Mouse (Mus musculus) hindbrain, embryonic 11.5 days (tissue): ENCODE data around the gene Ttc14. TPM values are rescaled to one million over a fixed set of nuclear protein-coding genes. Genes with fewer than 3 reads are reported as not detected.

Source experiments
- ATAC-seq: fragments of 200-750 bp; cut with Nextera tagmentation; 2 replicates; pipeline ENCODE4 v1.8.0; 2017; ENCODE audit warnings: mild to moderate bottlenecking, moderate TSS enrichment, moderate library complexity; ENCODE audit not compliant: low FRiP score
- DNase-seq: peaks from one replicate; pipeline ENCODE4 v3.0.0-alpha.2; 2015; ENCODE audit warnings: low spot score
- H3K27ac ChIP-seq: fragments of 300-500 bp; sonication (generic); 2 replicates; pipeline ENCODE4 v1.5.1; 2014; ENCODE audit warnings: mild to moderate bottlenecking, low read depth, low read length
- H3K27me3 ChIP-seq: fragments of 300-500 bp; sonication (generic); 2 replicates; pipeline ENCODE4 v1.6.1; 2014; ENCODE audit warnings: mild to moderate bottlenecking, low read length, moderate library complexity, mixed read lengths; ENCODE audit not compliant: control insufficient read depth, insufficient read depth
- H3K36me3 ChIP-seq: fragments of 300-500 bp; sonication (generic); 2 replicates; pipeline ENCODE4 v1.6.1; 2014; ENCODE audit warnings: mild to moderate bottlenecking, low read length, moderate library complexity, mixed read lengths; ENCODE audit not compliant: control insufficient read depth, insufficient read depth
- H3K4me1 ChIP-seq: fragments of 300-500 bp; sonication (generic); replicated peaks from 2 replicates; pipeline ENCODE4 v1.6.1; 2014; ENCODE audit warnings: low read length, mixed read lengths; ENCODE audit not compliant: control insufficient read depth, insufficient read depth
- H3K4me2 ChIP-seq: fragments of 300-500 bp; sonication (generic); replicated peaks from 2 replicates; pipeline ENCODE4 v1.6.1; 2014; ENCODE audit warnings: mild to moderate bottlenecking, low read depth, low read length
- H3K4me3 ChIP-seq: fragments of 300-500 bp; sonication (generic); 2 replicates; pipeline ENCODE4 v1.5.1; 2014; ENCODE audit warnings: low read depth, low read length
- H3K9ac ChIP-seq: fragments of 300-500 bp; sonication (generic); 2 replicates; pipeline ENCODE4 v1.6.1; 2014; ENCODE audit warnings: low read depth, low read length
- H3K9me3 ChIP-seq: fragments of 300-500 bp; sonication (generic); 2 replicates; pipeline ENCODE4 v1.6.1; 2016; ENCODE audit warnings: low read length; ENCODE audit not compliant: control insufficient read depth
- WGBS: fragments of 180-500 bp; shearing (Covaris S2); extraction: QIAGEN DNeasy Blood & Tissue Kit; methylation state at CpG from one replicate; pipeline ENCODE4 v1.1.7; 2014; 5-methylcytosine and 5-hydroxymethylcytosine counted together
- polyA plus RNA-seq: library from polyadenylated mRNA; unstranded; fragments of >200 nt; fragmentation: Nextera tagmentation; extraction: Ambion mirVana; gene quantifications from 2 replicates; pipeline ENCODE4 v1.2.1, GENCODE M21; 2014

Ttc14 gene
- polyA plus RNA-seq = 62.7 and 82.3 TPM in 2 replicates

DNA sequence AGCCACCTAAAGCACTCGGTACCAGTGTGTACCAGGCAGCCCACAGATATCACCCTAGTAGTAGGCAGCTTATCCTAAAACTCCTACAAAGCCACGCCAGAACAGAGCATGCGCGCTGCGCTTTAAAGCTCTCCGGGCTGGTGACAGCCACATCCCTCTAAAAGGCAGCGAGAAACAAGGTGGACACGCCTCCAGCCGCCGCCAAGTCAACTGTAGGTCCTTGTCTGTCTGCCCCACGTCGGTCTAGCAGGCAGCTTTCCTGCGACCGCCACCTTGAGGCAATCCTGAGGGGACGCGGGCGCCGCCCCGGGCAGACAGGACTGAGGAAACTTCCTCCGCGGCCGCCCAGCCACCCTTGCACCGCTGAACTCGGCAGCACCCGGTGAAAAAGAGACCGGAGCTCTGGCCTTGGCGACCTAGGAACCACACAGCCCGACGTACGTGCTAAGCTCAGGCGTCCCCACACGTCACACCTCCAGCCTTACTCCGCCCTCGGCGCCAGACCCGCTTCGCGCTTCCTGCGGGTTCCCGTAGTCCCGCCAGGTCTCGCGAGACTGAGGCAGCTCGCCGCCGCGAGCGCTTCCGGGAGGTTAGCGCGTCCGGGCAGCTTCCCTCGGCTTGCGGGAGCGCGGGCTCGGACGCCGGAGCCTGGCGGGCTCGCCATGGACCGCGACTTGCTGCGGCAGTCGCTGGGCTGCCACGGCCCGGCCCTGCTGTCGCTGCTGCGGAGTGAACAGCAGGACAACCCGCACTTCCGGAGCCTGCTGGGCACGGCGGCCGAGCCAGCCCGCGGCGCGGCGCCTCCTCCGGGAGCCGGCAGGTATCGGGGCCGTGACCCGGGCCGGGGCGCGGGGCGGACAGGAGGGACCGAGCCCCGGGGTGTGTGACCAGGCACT lies at the start of gene Ttc14:
Gene Ttc14, plus strand, starts transcription at position 216 of the 896 bp plus-strand sequence.
- Histone ChIP-seq H3K4me1 (no peaks in the 10 kb centered on the region), H3K4me3 (peak within 1 kb of the TSS; percentile 95), H3K27me3 (no peaks in the 10 kb centered on the region), H3K9ac (peak within 1 kb of the TSS; percentile 96), H3K4me2 (peak within 1 kb of the TSS; percentile 58), H3K27ac (peak within 1 kb of the TSS; percentile 98), H3K9me3 (no peaks in the 10 kb centered on the region), H3K36me3 (no peaks in the 10 kb centered on the region)
- DNase-seq (peak; percentile 97), ATAC-seq (peak; percentile 100)
- under 1% methylated on average over 72 of the region's 90 CpGs for WGBS

DNA sequence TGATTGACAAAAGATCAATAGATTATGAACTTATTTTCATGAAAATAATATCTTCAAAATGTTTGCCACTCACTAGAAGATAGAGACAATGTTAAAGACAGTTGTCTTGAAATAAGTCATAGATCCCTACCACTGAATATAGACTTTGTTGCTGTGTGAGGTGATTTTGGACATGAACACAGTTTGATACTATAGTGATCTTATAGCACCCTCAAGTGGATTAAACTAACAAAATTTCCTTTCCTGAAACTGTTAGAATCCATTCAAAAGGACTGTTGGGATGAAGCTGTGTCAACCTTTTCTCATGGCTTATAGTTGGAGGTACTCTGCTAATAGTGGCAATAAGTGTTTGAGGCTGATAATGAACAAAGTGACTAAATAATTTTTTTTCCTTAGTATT lies 8.7 kb upstream of the Ttc14 start:
- Histone ChIP-seq H3K27ac (no peak overlapping the region), H3K4me3 (no peak overlapping the region), H3K4me1 (no peaks in the 10 kb centered on the region), H3K36me3 (no peaks in the 10 kb centered on the region), H3K27me3 (no peaks in the 10 kb centered on the region), H3K9me3 (no peaks in the 10 kb centered on the region), H3K9ac (no peak overlapping the region), H3K4me2 (no peak overlapping the region)
- no peak for ATAC-seq
- peak; percentile 7 for DNase-seq

DNA sequence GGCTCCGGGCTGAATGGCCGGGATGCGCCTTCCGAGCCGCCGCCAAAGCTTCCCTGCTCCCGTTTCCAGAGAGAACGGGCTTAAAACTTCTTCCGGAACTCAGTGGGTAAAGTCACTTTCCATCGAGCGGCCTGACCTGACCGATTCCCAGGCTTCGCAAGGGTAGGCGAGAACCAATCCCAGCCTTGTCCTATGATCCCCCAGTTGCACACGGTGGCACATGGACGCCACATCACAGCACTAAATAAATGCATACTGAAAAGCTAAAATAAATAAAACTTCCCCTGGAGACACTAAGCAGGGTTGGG lies 835 bp downstream of the Ttc14 start:
- H3K36me3 ChIP-seq = no peaks in the 10 kb centered on the region; the same call in 1 of the 2 replicates
- ATAC-seq = peak; percentile 34
- H3K27ac ChIP-seq = peak overlapping the region; percentile 98

DNA sequence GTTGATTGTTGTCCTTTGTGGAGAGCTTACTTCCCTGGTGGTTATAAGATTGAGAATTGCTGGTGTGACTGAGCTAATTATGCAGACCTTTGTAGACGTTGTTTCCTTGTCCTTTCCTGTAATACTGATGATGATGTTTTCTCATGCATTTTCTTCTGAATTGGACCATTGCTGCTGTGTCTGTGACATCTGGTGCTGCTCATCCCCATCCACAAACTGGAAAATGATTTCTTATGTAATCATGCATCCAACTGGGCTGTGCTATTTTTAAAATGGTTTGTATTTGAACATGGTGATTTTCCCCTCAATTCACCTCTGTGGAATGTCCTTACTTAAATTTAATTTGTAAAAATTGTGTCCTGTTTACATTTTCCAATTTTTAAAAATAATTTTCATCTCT lies 7.5 kb downstream of the Ttc14 start:
- no peak overlapping the region for H3K27ac ChIP-seq
- no peaks in the 10 kb centered on the region for H3K27me3 ChIP-seq
- H3K4me2 ChIP-seq = no peak overlapping the region
- no peak overlapping the region for H3K9ac ChIP-seq
- no peaks in the 10 kb centered on the region for H3K4me1 ChIP-seq
- ATAC-seq (no peak), DNase-seq (no peak)
- H3K4me3 ChIP-seq = no peak overlapping the region
- H3K9me3 ChIP-seq = no peaks in the 10 kb centered on the region
- 90% methylated on average over 1 of the region's 1 CpGs for WGBS
- peaks cover 8% of the 10 kb centered on the region; the same call in 1 of the 2 replicates for H3K36me3 ChIP-seq

More for the DNA sequence above, 835 bp downstream of the Ttc14 start:
- Histone ChIP-seq H3K4me3 (peak overlapping the region; percentile 95), H3K4me2 (peak overlapping the region; percentile 58), H3K9me3 (no peaks in the 10 kb centered on the region), H3K4me1 (no peaks in the 10 kb centered on the region), H3K9ac (peak overlapping the region; percentile 96), H3K27me3 (no peaks in the 10 kb centered on the region)
- no peak for DNase-seq
- WGBS = under 1% methylated on average over 16 of the region's 16 CpGs

DNA sequence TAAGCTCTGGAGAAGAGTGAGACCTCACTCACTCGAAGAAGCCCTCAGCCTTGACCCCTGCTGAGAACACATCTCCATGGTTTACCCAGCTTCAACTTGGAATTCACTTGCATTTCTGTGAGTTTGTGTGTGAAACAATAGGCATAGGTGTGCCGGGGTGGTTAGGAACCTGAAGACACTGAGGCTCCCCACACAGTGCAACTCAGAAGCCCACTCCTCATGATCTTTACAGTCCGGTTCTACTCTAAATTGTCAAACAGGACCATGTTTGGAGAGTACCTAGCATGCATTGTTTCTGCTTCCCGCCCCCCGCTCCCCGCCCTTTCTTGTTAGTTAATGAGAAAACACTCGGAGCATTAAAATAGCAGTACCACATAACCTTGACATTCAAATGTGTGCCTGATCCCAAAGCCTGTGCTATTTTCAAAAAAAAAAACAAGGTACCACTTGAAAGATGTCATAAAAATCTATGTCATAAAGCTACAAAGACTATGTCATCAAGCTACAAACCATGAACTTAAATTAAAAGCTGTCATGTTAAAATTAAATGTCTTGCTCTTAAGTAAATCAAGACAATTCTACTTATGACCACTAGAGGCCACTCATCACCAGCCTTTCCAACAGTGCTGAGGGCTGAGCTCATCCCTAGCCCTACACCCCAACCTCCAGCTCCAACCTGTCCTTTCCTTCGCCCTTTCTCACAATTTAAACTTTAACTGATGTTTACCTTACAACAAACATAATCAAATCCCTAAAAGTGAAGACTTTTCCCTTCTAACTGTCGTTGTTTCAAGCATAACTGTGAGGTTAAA lies 24.7 kb downstream of the Ttc14 start:
- H3K9ac ChIP-seq = no peak overlapping the region
- no peaks in the 10 kb centered on the region for H3K36me3 ChIP-seq
- DNase-seq = peak; percentile 51
- 45% methylated on average over 9 of the region's 9 CpGs for WGBS
- no peak overlapping the region for H3K27ac ChIP-seq
- no peak overlapping the region for H3K4me2 ChIP-seq
- no peaks in the 10 kb centered on the region for H3K4me1 ChIP-seq
- ATAC-seq = peak; percentile 59; the same call in 1 of the 2 replicates
- no peak overlapping the region for H3K4me3 ChIP-seq
- no peaks in the 10 kb centered on the region for H3K9me3 ChIP-seq
- no peaks in the 10 kb centered on the region for H3K27me3 ChIP-seq

DNA sequence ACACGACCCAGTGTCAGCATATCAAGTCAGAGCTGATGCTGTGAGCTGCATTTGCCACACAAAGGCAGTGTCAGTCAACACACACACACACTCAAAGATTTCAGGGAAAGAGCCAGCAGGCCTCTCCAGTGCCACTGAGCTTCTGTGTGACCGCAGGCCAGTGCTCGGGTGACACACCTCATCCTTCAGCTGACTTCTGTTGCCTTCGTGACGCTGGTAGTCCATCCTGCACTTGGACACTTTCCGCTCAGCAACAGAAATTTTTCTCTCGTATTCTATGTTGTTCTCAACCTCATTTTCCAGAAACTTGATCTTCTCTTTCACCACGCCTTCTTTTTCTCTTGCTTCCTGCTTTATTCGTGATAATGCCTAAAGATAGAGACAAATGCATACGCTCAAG lies 32.7 kb downstream of the Ttc14 start:
- Histone ChIP-seq H3K27me3 (no peaks in the 10 kb centered on the region), H3K4me2 (no peak overlapping the region), H3K9ac (no peak overlapping the region), H3K4me1 (no peaks in the 10 kb centered on the region), H3K36me3 (no peaks in the 10 kb centered on the region), H3K4me3 (no peak overlapping the region), H3K9me3 (no peaks in the 10 kb centered on the region), H3K27ac (no peak overlapping the region)
- 84% methylated on average over 10 of the region's 10 CpGs for WGBS
- no peak for ATAC-seq
- no peak for DNase-seq

DNA sequence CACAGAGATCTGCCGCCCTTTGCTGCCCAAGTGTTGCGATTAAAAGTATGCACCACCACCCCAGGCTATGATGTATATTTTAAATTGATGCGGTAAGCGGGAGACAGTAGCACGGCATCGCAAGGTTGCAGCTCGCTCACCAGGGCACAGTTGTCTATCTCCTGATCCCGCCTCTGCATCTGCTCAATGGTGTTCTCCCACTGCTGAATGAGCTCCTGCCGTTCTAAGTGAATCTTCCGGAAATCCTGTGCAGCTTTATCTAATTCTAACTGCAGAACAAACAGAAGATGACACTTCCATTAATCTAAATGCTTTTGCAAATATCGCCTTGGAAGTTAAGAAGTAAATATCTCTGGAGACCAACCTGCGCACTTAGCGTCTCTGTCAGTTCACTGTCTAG lies 36.9 kb downstream of the Ttc14 start:
- Histone ChIP-seq H3K4me1 (no peaks in the 10 kb centered on the region), H3K4me3 (no peak overlapping the region), H3K4me2 (no peak overlapping the region), H3K27ac (no peak overlapping the region), H3K9me3 (no peaks in the 10 kb centered on the region), H3K9ac (no peak overlapping the region), H3K36me3 (no peaks in the 10 kb centered on the region), H3K27me3 (no peaks in the 10 kb centered on the region)
- 92% methylated on average over 13 of the region's 13 CpGs for WGBS
- DNase-seq (no peak), ATAC-seq (no peak)

DNA sequence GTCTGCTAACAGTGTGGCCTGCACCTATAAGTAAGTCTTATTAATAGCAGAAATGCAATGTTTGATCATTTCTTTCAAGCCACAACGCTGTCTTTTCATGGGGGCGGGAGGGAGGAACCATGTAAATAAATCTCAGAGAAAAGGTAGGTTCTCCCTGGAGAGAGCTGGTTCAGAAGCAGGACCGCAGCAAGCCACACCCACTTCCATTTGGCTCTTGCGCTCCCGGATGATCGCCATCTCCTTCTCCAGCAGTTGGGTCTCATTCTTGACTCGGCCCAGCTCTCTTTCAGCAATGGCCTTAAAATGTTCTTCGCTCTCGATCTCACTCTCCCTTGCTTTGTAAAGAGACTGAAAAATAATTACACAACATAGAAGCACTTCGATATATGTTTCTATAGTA lies 39.2 kb downstream of the Ttc14 start:
- ATAC-seq (no peak), DNase-seq (no peak)
- H3K4me2 ChIP-seq = no peak overlapping the region
- no peaks in the 10 kb centered on the region for H3K4me1 ChIP-seq
- H3K4me3 ChIP-seq = no peak overlapping the region
- no peaks in the 10 kb centered on the region for H3K27me3 ChIP-seq
- no peak overlapping the region for H3K27ac ChIP-seq
- no peak overlapping the region for H3K9ac ChIP-seq
- WGBS = 63% methylated on average over 10 of the region's 10 CpGs
- no peaks in the 10 kb centered on the region for H3K36me3 ChIP-seq
- no peaks in the 10 kb centered on the region for H3K9me3 ChIP-seq
